Mouse (Mus musculus): ENCODE results near the gene Cyp4a32. TPM values are rescaled to one million over a fixed set of nuclear protein-coding genes. Genes with fewer than 3 reads are reported as not detected.
"Not testable (repeated sequence)": the region's sequence is repeated elsewhere in the genome, so short reads cannot be mapped to it uniquely, and the experiment has no call there.

Cyp4a32 gene
- polyA plus RNA-seq, 1 experiment from 2014 or later: not detected

DNA sequence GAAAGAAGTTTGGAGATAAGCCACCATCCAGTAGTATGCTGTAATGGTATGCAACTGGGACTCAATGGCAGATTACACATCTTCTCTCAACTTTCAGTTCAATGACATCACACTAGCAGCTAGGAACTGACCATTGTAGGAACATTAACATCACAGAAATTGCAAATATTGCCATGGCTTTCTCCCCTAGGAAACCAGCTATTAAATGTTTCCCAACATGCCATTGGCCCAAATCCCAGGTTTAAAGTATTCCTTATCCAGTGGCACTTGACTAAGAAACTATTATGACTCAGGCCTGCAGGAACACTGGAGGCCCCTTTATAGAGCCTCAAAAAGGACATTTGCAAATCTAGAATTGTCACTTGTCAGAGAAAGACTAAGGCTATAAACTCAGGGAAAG, 48.6 kb downstream of the Cyp4a32 start:
- Histone ChIP-seq H3K4me2 (ENCODE audit: low read length) (no peak overlapping the region), H3K4me3 (ENCODE audit: low read length) (no peak overlapping the region), H3K36me3 (ENCODE audit: control insufficient read depth, insufficient read depth, low read length) (no peaks in the 10 kb centered on the region), H3K27ac (ENCODE audit: low read depth, low read length) (no peak overlapping the region), H3K9ac (ENCODE audit: low read depth, low read length) (no peak overlapping the region), H3K27me3 (replicated peaks; ENCODE audit: control insufficient read depth, insufficient read depth, low read length) (no peaks in the 10 kb centered on the region), H3K9me3 (ENCODE audit: control insufficient read depth, low read length) (no peaks in the 10 kb centered on the region), H3K4me1 (ENCODE audit: control insufficient read depth, insufficient read depth, low read depth, low read length) (no peaks in the 10 kb centered on the region)
- no peak for ATAC-seq

DNA sequence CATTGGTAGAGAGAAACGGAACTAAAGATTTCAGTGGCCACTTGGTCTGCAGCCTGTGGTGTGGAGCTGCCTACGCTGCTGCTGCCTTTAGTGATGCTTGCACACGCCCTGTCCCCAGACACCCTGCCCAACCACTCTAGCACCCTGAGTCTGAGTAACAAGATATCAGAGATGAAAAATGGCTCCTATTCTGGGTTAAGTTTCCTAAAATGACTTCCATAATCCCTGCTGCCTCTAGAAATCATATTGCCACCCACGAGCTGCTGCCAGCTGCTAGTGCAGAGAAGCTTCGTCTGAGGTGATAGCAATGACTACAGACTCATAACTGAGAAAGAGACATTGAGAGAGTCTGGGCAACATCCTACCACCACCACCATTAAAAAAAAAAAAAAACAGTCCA, 50.1 kb downstream of the Cyp4a32 start:
- H3K9ac ChIP-seq (ENCODE audit: low read depth, low read length): no peak overlapping the region
- no peak for ATAC-seq
- WGBS: 84% methylated on average over 5 of the region's 5 CpGs

DNA sequence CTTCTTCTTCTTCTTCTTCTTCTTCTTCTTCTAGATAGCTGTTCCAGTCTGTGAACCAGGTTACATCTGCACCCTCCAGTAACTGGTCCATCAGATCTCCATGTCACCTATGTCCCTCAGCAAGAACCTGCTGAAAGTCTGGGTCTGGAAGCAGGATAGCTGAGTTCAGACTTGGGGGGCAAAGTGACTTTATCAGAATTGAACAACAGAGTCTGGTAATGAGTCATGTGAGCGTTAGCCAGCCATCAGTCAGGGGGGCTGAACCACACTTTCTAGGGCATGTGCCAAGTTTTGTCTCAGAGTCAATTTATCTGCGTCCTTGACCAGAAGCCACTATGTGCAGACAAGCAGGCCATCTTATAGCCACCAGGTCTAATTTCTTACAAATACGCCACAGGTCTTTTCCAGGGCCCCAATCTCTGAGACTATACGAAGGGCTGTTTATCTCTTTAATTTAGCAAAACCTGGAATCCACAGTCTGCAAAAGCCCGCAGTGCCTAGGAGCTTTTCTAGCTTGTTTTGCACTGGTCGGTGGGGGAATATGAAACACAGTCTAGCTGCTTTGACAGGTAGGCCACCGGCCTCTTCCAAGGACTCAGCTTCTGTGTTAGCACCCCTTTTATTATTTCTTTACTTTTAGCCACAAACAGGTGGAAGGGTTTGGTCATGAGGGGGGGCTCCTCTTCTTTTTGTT, 55.2 kb downstream of the Cyp4a32 start:
- 91% methylated on average over 7 of the region's 7 CpGs for WGBS
- H3K4me3 ChIP-seq (ENCODE audit: low read length); H3K27me3 ChIP-seq (replicated peaks; ENCODE audit: control insufficient read depth, insufficient read depth, low read length); H3K4me1 ChIP-seq (ENCODE audit: control insufficient read depth, insufficient read depth, low read depth, low read length); H3K27ac ChIP-seq (ENCODE audit: low read depth, low read length); H3K9ac ChIP-seq (ENCODE audit: low read depth, low read length); H3K36me3 ChIP-seq (ENCODE audit: control insufficient read depth, insufficient read depth, low read length); H3K9me3 ChIP-seq (ENCODE audit: control insufficient read depth, low read length); ATAC-seq; H3K4me2 ChIP-seq (ENCODE audit: low read length): not testable (repeated sequence)

More for the DNA sequence above, 50.1 kb downstream of the Cyp4a32 start:
- Histone ChIP-seq H3K9me3 (ENCODE audit: control insufficient read depth, low read length) (no peaks in the 10 kb centered on the region), H3K4me1 (ENCODE audit: control insufficient read depth, insufficient read depth, low read depth, low read length) (no peaks in the 10 kb centered on the region), H3K27me3 (replicated peaks; ENCODE audit: control insufficient read depth, insufficient read depth, low read length) (no peaks in the 10 kb centered on the region), H3K4me3 (ENCODE audit: low read length) (no peak overlapping the region), H3K4me2 (ENCODE audit: low read length) (no peak overlapping the region), H3K36me3 (ENCODE audit: control insufficient read depth, insufficient read depth, low read length) (no peaks in the 10 kb centered on the region), H3K27ac (ENCODE audit: low read depth, low read length) (no peak overlapping the region)

DNA sequence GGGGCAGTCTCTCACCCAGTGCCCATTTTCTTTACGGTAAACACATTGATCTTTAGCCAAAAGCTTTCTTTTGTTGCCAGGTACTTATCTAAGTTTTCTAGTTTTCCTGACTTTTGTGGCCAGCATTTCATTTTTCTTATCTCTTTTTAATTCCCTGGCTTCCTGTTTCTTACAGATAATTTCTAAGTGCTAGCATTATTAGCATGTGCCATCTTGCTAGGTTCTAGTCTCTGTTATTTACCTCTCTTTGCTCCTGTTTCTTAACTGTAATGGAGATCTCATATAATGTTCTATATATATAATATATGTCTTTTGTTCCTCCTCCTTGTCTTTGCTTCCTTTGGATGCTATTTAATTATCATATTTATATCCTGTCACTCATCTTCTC, 55.8 kb downstream of the Cyp4a32 start:
- H3K36me3 ChIP-seq (ENCODE audit: control insufficient read depth, insufficient read depth, low read length); H3K9me3 ChIP-seq (ENCODE audit: control insufficient read depth, low read length); H3K4me2 ChIP-seq (ENCODE audit: low read length); H3K9ac ChIP-seq (ENCODE audit: low read depth, low read length); H3K4me3 ChIP-seq (ENCODE audit: low read length); H3K27ac ChIP-seq (ENCODE audit: low read depth, low read length); H3K27me3 ChIP-seq (replicated peaks; ENCODE audit: control insufficient read depth, insufficient read depth, low read length); ATAC-seq; H3K4me1 ChIP-seq (ENCODE audit: control insufficient read depth, insufficient read depth, low read depth, low read length): not testable (repeated sequence)
- WGBS: 88% methylated on average over 1 of the region's 1 CpGs

DNA sequence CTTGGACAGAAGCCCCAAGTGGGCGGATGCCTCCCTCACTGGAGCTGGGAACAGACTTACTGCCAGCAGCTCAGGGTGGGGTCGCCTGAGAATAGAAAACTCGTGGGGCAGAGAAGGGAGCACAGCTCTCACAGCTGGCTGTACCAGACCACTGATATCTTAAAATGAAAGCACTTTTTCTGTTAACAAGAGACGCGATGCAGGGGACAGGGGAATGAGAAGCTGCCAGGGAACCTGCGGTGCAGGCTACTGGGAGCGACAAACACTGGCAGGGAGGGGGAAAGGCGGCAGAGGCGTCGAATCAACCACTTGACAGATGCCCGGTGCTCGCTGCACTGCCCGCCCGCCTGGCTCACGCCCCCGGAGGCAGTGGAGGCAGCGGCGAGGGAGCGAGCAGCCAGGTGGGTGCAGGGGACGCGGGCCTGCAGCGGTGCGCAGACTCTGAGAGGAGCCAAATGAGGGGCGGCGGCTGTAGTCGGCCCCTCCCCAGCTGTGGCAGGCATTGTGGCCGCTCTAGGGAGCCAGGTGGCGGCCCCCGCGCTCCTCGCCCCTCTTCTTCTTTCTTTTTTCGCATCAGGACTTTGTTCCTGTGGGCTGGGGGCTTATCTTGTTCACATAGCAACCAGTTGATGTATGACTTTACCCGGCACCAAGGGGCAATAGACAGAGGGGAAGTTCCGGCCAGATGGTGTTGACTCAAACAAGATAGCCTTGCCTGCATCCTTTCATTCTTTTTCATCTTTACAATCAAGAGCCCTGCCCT, 56.5 kb downstream of the Cyp4a32 start:
- peak; percentile 96 for ATAC-seq
- Histone ChIP-seq H3K4me3 (ENCODE audit: low read length) (peak overlapping the region; percentile 58), H3K4me1 (ENCODE audit: control insufficient read depth, insufficient read depth, low read depth, low read length) (no peaks in the 10 kb centered on the region), H3K9me3 (ENCODE audit: control insufficient read depth, low read length) (no peaks in the 10 kb centered on the region), H3K9ac (ENCODE audit: low read depth, low read length) (peak overlapping the region; percentile 80), H3K36me3 (ENCODE audit: control insufficient read depth, insufficient read depth, low read length) (no peaks in the 10 kb centered on the region), H3K4me2 (ENCODE audit: low read length) (peak overlapping the region; percentile 96), H3K27ac (ENCODE audit: low read depth, low read length) (0 out of 2 replicates have a peak overlapping the region, but pooled peaks have one; percentile 39), H3K27me3 (replicated peaks; ENCODE audit: control insufficient read depth, insufficient read depth, low read length) (no peaks in the 10 kb centered on the region)
- WGBS: 2% methylated on average over 30 of the region's 34 CpGs

DNA sequence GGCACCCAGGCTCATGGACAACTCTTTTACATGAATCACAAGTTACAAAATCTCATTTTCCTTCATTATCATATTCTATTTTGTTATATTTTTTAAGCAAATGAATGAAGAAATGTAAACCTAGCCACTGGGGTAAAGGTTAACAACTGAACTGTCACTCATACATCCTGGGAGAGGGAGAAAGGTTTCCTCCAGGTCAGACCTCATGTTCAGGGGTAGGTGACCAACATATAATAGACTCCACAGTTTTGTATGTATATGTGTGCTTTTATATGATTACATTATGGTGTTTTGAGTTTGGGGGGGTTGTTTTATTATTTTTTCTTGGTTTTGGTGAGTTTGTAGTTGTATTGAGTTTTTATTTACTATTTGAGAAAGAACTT, 57.1 kb downstream of the Cyp4a32 start:
- Histone ChIP-seq H3K4me3 (ENCODE audit: low read length) (no peak overlapping the region), H3K9ac (ENCODE audit: low read depth, low read length) (no peak overlapping the region), H3K27me3 (replicated peaks; ENCODE audit: control insufficient read depth, insufficient read depth, low read length) (no peaks in the 10 kb centered on the region), H3K9me3 (ENCODE audit: control insufficient read depth, low read length) (no peaks in the 10 kb centered on the region), H3K4me1 (ENCODE audit: control insufficient read depth, insufficient read depth, low read depth, low read length) (no peaks in the 10 kb centered on the region), H3K36me3 (ENCODE audit: control insufficient read depth, insufficient read depth, low read length) (no peaks in the 10 kb centered on the region), H3K27ac (ENCODE audit: low read depth, low read length) (no peak overlapping the region), H3K4me2 (ENCODE audit: low read length) (peak overlapping the region; percentile 96)
- ATAC-seq: no peak; the same call in 1 of the 2 replicates

DNA sequence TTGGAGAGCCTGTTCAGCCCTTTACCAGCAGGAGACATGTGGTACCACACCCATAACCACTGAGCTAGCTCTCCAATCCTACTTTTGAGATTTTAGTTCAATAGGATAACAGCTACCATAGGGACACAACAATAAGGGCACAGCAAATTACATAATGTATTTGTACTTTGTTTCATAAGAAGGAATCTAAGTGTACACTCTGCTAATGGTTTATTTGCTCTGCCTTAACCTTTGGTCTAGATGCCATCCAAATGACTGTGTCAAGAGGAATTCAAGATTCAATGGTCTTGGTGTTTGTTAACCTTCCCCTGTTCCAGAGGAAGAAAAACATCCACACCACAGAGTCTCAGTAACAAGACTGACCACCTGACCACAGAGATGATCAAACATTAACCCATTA, 58.4 kb downstream of the Cyp4a32 start:
- H3K27ac ChIP-seq (ENCODE audit: low read depth, low read length): no peak overlapping the region
- no peak overlapping the region for H3K4me3 ChIP-seq (ENCODE audit: low read length)
- H3K9me3 ChIP-seq (ENCODE audit: control insufficient read depth, low read length): no peaks in the 10 kb centered on the region
- no peak overlapping the region for H3K9ac ChIP-seq (ENCODE audit: low read depth, low read length)
- H3K36me3 ChIP-seq (ENCODE audit: control insufficient read depth, insufficient read depth, low read length): no peaks in the 10 kb centered on the region
- H3K27me3 ChIP-seq (replicated peaks; ENCODE audit: control insufficient read depth, insufficient read depth, low read length): no peaks in the 10 kb centered on the region
- H3K4me1 ChIP-seq (ENCODE audit: control insufficient read depth, insufficient read depth, low read depth, low read length): no peaks in the 10 kb centered on the region
- H3K4me2 ChIP-seq (ENCODE audit: low read length): no peak overlapping the region
- no peak for ATAC-seq

Other genes with a start within 250 kb of the Cyp4a32 start
- not detected in 2 replicates for gene Cyp4a12b, start 189.3 kb upstream of the Cyp4a32 start, polyA plus RNA-seq (2015; fragmentation: Nextera tagmentation; extraction: Ambion mirVana)
- gene Cyp4a30b, start 148.4 kb upstream of the Cyp4a32 start, polyA plus RNA-seq (2015; fragmentation: Nextera tagmentation; extraction: Ambion mirVana): not detected in 2 replicates
- gene Cyp4a14, start 104.8 kb upstream of the Cyp4a32 start, polyA plus RNA-seq (2015; fragmentation: Nextera tagmentation; extraction: Ambion mirVana): not detected in 2 replicates
- gene Cyp4a10, start 82.7 kb upstream of the Cyp4a32 start, polyA plus RNA-seq (2015; fragmentation: Nextera tagmentation; extraction: Ambion mirVana): not detected in 2 replicates
- gene Cyp4a31, start 37.3 kb upstream of the Cyp4a32 start, polyA plus RNA-seq (2015; fragmentation: Nextera tagmentation; extraction: Ambion mirVana): not detected in 2 replicates
- gene Cyp4b1, start 46.8 kb downstream of the Cyp4a32 start, polyA plus RNA-seq (2015; fragmentation: Nextera tagmentation; extraction: Ambion mirVana): 1.3 and 1.7 TPM in 2 replicates
- gene Efcab14, start 136.8 kb downstream of the Cyp4a32 start, polyA plus RNA-seq (2015; fragmentation: Nextera tagmentation; extraction: Ambion mirVana): 16.1 and 19.0 TPM in 2 replicates
- 0.20 and 0.33 TPM in 2 replicates for gene Tex38, start 180.0 kb downstream of the Cyp4a32 start, polyA plus RNA-seq (2015; fragmentation: Nextera tagmentation; extraction: Ambion mirVana)
- gene Atpaf1, start 183.8 kb downstream of the Cyp4a32 start, polyA plus RNA-seq (2015; fragmentation: Nextera tagmentation; extraction: Ambion mirVana): 37.7 and 38.6 TPM in 2 replicates
- gene Mob3c, start 227.1 kb downstream of the Cyp4a32 start, polyA plus RNA-seq (2015; fragmentation: Nextera tagmentation; extraction: Ambion mirVana): 4.9 and 7.8 TPM in 2 replicates
- gene Mknk1, start 238.2 kb downstream of the Cyp4a32 start, polyA plus RNA-seq (2015; fragmentation: Nextera tagmentation; extraction: Ambion mirVana): 22.3 and 24.9 TPM in 2 replicates

Data from hindbrain, embryonic 16.5 days (tissue).